Mouse (Mus musculus): ENCODE data around the gene Il18r1. TPM values are rescaled to one million over a fixed set of nuclear protein-coding genes. Genes with fewer than 3 reads are reported as not detected.

Il18r1 gene
- total RNA-seq (2023), result 10 to 100 TPM; 22.7 to 28.9 TPM

GRCm38 (mm10) chr1:40465477-40466430 is at the start of gene Il18r1:
TSS of gene Il18r1 (plus strand) at chr1:40465552.

GRCm38 (mm10) chr1:40428910-40429675 is 36.3 kb upstream of the Il18r1 start, which contains the start of gene Il1rl1:
TSS of gene Il1rl1 (plus strand) at chr1:40429570.

GRCm38 (mm10) chr1:40514851-40515585 is 49.7 kb downstream of the Il18r1 start, which contains the start of gene Il18rap:
TSS of gene Il18rap (plus strand) at chr1:40515362.

Other genes starting within 250 kb of the Il18r1 start
- 1 to 10 TPM in 1 of 2 experiments, under 1 TPM in 1; 0.93 to 1.1 TPM for gene Il1r1, start 240.5 kb upstream of the Il18r1 start, total RNA-seq (2023)
- gene Il1rl2, start 140.9 kb upstream of the Il18r1 start, total RNA-seq (2023), result 10 to 100 TPM; 10.9 to 11.2 TPM
- gene Il1rl1, start 36.0 kb upstream of the Il18r1 start, total RNA-seq (2023), result 10 to 100 TPM in 1 of 2 experiments, 1 to 10 TPM in 1; 8.5 to 11.7 TPM
- 100 to 1,000 TPM; 191 to 234 TPM for gene Il18rap, start 49.8 kb downstream of the Il18r1 start, total RNA-seq (2023)
- gene Slc9a4, start 114.5 kb downstream of the Il18r1 start, total RNA-seq (2023), result not detected
- gene Slc9a2, start 215.0 kb downstream of the Il18r1 start, total RNA-seq (2023), result under 1 TPM; 0.07 to 0.11 TPM

Data from neutrophil, adult 59 days (primary cell).